Mouse (Mus musculus) neural tube, embryonic 15.5 days (tissue): ENCODE data around the gene Nfkbib. TPM values are rescaled to one million over a fixed set of nuclear protein-coding genes. Genes with fewer than 3 reads are reported as not detected.

Experiments used
- ATAC-seq: fragments of 200-750 bp; cut with Nextera tagmentation; 2 replicates; pipeline ENCODE4 v1.8.0; 2017; ENCODE audit warnings: mild to moderate bottlenecking, moderate TSS enrichment, moderate library complexity; ENCODE audit not compliant: low FRiP score
- H3K27ac ChIP-seq: fragments of 300-500 bp; sonication (generic); replicated peaks from 2 replicates; pipeline ENCODE4 v1.5.1; 2015; ENCODE audit warnings: mild to moderate bottlenecking, inconsistent platforms
- H3K27me3 ChIP-seq: fragments of 300-500 bp; sonication (generic); replicated peaks from 2 replicates; pipeline ENCODE4 v1.6.1; 2015; ENCODE audit warnings: inconsistent platforms
- H3K36me3 ChIP-seq: fragments of 300-500 bp; sonication (generic); 2 replicates; pipeline ENCODE4 v1.6.1; 2015; ENCODE audit warnings: inconsistent platforms
- H3K4me1 ChIP-seq: fragments of 300-500 bp; sonication (generic); 2 replicates; pipeline ENCODE4 v1.6.1; 2015; ENCODE audit warnings: inconsistent platforms
- H3K4me2 ChIP-seq: fragments of 300-500 bp; sonication (generic); 2 replicates; pipeline ENCODE4 v1.6.1; 2015; ENCODE audit warnings: inconsistent platforms, mild to moderate bottlenecking, moderate library complexity
- H3K4me3 ChIP-seq: fragments of 300-500 bp; sonication (generic); replicated peaks from 2 replicates; pipeline ENCODE4 v1.5.1; 2015; ENCODE audit warnings: mild to moderate bottlenecking, inconsistent platforms
- H3K9ac ChIP-seq: fragments of 300-500 bp; sonication (generic); replicated peaks from 2 replicates; pipeline ENCODE4 v1.6.1; 2015; ENCODE audit warnings: mild to moderate bottlenecking, inconsistent platforms
- H3K9me3 ChIP-seq: fragments of 300-500 bp; sonication (generic); replicated peaks from 2 replicates; pipeline ENCODE4 v1.6.1; 2016; ENCODE audit warnings: inconsistent platforms
- WGBS: fragments of 180-500 bp; shearing (Covaris S2); methylation state at CpG from one replicate; pipeline ENCODE4 v1.1.7; 2015; ENCODE audit warnings: mixed read lengths; 5-methylcytosine and 5-hydroxymethylcytosine counted together
- polyA plus RNA-seq: library from polyadenylated mRNA; unstranded; fragments of >200 nt; fragmentation: Nextera tagmentation; extraction: Ambion mirVana; gene quantifications from 2 replicates; pipeline ENCODE4 v1.2.1, GENCODE M21; 2015

The Nfkbib gene
- polyA plus RNA-seq, 1 experiment from 2014 or later, result 77.6 TPM

GRCm38 (mm10) chr7:28765211-28765610 is 2.1 kb downstream of the Nfkbib start:
- peaks cover 27% of the 10 kb centered on the region for H3K36me3 ChIP-seq
- 0 out of 2 replicates have a peak overlapping the region, but pooled peaks have one; percentile 66 for H3K9ac ChIP-seq
- peaks cover 39% of the 10 kb centered on the region for H3K4me1 ChIP-seq
- H3K4me3 ChIP-seq, result peak overlapping the region; percentile 69
- peak overlapping the region; percentile 70 for H3K4me2 ChIP-seq
- no peak overlapping the region for H3K27ac ChIP-seq
- H3K9me3 ChIP-seq, result no peaks in the 10 kb centered on the region
- WGBS, result 88% methylated on average over 6 of the region's 6 CpGs
- no peaks in the 10 kb centered on the region for H3K27me3 ChIP-seq
- no peak for ATAC-seq

GRCm38 (mm10) chr7:28761907-28762306 is 5.4 kb downstream of the Nfkbib start:
- no peak overlapping the region for H3K4me2 ChIP-seq
- WGBS, result 93% methylated on average over 9 of the region's 9 CpGs
- peaks cover 46% of the 10 kb centered on the region for H3K36me3 ChIP-seq
- H3K4me1 ChIP-seq, result peaks cover 16% of the 10 kb centered on the region
- ATAC-seq, result no peak
- no peak overlapping the region for H3K4me3 ChIP-seq
- no peak overlapping the region for H3K9ac ChIP-seq
- H3K27ac ChIP-seq, result no peak overlapping the region
- H3K9me3 ChIP-seq, result no peaks in the 10 kb centered on the region
- H3K27me3 ChIP-seq, result peaks cover under 1% of the 10 kb centered on the region; the same call in 1 of the 2 replicates

GRCm38 (mm10) chr7:28758623-28759022 is 8.7 kb downstream of the Nfkbib start:
- H3K9me3 ChIP-seq, result no peaks in the 10 kb centered on the region
- H3K4me3 ChIP-seq, result no peak overlapping the region
- WGBS, result 81% methylated on average over 13 of the region's 13 CpGs
- H3K36me3 ChIP-seq, result peaks cover 46% of the 10 kb centered on the region
- no peak overlapping the region for H3K27ac ChIP-seq
- no peak for ATAC-seq
- no peak overlapping the region for H3K4me2 ChIP-seq
- no peak overlapping the region for H3K9ac ChIP-seq
- peaks cover 9% of the 10 kb centered on the region for H3K4me1 ChIP-seq
- peaks cover 16% of the 10 kb centered on the region for H3K27me3 ChIP-seq

GRCm38 (mm10) chr7:28756079-28756478 is 11.2 kb downstream of the Nfkbib start, which contains the start of gene Ccer2:
Gene Ccer2 (plus strand): TSS chr7:28756174.
- peaks cover 9% of the 10 kb centered on the region for H3K4me1 ChIP-seq
- no peaks in the 10 kb centered on the region for H3K9me3 ChIP-seq
- ATAC-seq, result no peak
- peaks cover 16% of the 10 kb centered on the region for H3K27me3 ChIP-seq
- H3K36me3 ChIP-seq, result peaks cover 32% of the 10 kb centered on the region
- 5% methylated on average over 17 of the region's 17 CpGs for WGBS
- H3K4me2 ChIP-seq, result peak within 1 kb of the TSS; percentile 54
- H3K9ac ChIP-seq, result peak within 1 kb of the TSS; percentile 24; the same call in 1 of the 2 replicates
- H3K4me3 ChIP-seq, result peak within 1 kb of the TSS; percentile 20
- H3K27ac ChIP-seq, result no peak within 1 kb of the TSS

- Histone ChIP-seq H3K9ac (no peak overlapping the region), H3K27me3 (no peaks in the 10 kb centered on the region), H3K27ac (no peak overlapping the region), H3K4me1 (no peaks in the 10 kb centered on the region), H3K4me2 (no peak overlapping the region), H3K9me3 (no peaks in the 10 kb centered on the region), H3K36me3 (peaks cover 14% of the 10 kb centered on the region), H3K4me3 (no peak overlapping the region)
- WGBS, result 96% methylated on average over 7 of the region's 7 CpGs
- ATAC-seq, result no peak
These were observed 17.4 kb downstream of the Nfkbib start for GRCm38 (mm10) chr7:28749935-28750334.

- Histone ChIP-seq H3K9me3 (no peaks in the 10 kb centered on the region), H3K4me2 (peak within 1 kb of the TSS; percentile 89), H3K4me1 (peaks cover 26% of the 10 kb centered on the region), H3K36me3 (peaks cover 32% of the 10 kb centered on the region), H3K4me3 (peak within 1 kb of the TSS; percentile 91), H3K9ac (peak within 1 kb of the TSS; percentile 79), H3K27me3 (no peaks in the 10 kb centered on the region), H3K27ac (peak within 1 kb of the TSS; percentile 95)
- ATAC-seq, result peak; percentile 99
- under 1% methylated on average over 39 of the region's 39 CpGs for WGBS
These were observed 25.4 kb downstream of the Nfkbib start, which contains the start of the genes Mrps12 and Sars2 for GRCm38 (mm10) chr7:28741709-28742438. Gene Mrps12 (minus strand): TSS chr7:28741820. Gene Sars2 (plus strand): TSS chr7:28741992.

- Histone ChIP-seq H3K27me3 (no peaks in the 10 kb centered on the region), H3K27ac (peak overlapping the region; percentile 95), H3K4me3 (peak overlapping the region; percentile 91), H3K4me2 (peak overlapping the region; percentile 89), H3K4me1 (peaks cover 26% of the 10 kb centered on the region), H3K36me3 (peaks cover 32% of the 10 kb centered on the region), H3K9ac (peak overlapping the region; percentile 74), H3K9me3 (no peaks in the 10 kb centered on the region)
- WGBS, result 3% methylated on average over 13 of the region's 13 CpGs
- ATAC-seq, result peak; percentile 21
These were observed 26.0 kb downstream of the Nfkbib start for GRCm38 (mm10) chr7:28741368-28741708.

- Histone ChIP-seq H3K4me1 (peaks cover 26% of the 10 kb centered on the region), H3K9ac (peak overlapping the region; percentile 74), H3K9me3 (no peaks in the 10 kb centered on the region), H3K27me3 (no peaks in the 10 kb centered on the region), H3K27ac (peak overlapping the region; percentile 95), H3K4me2 (peak overlapping the region; percentile 89), H3K4me3 (peak overlapping the region; percentile 91), H3K36me3 (peaks cover 32% of the 10 kb centered on the region)
- ATAC-seq, result no peak
- WGBS, result 45% methylated on average over 9 of the region's 9 CpGs
These were observed 26.4 kb downstream of the Nfkbib start for GRCm38 (mm10) chr7:28740949-28741348.

GRCm38 (mm10) chr7:28739829-28740228 is 27.5 kb downstream of the Nfkbib start:
- WGBS, result 94% methylated on average over 21 of the region's 21 CpGs
- no peaks in the 10 kb centered on the region for H3K9me3 ChIP-seq
- H3K27ac ChIP-seq, result no peak overlapping the region
- H3K4me3 ChIP-seq, result no peak overlapping the region
- no peak for ATAC-seq
- H3K27me3 ChIP-seq, result no peaks in the 10 kb centered on the region
- H3K36me3 ChIP-seq, result peaks cover 26% of the 10 kb centered on the region
- H3K4me1 ChIP-seq, result peaks cover 26% of the 10 kb centered on the region
- no peak overlapping the region for H3K9ac ChIP-seq
- no peak overlapping the region for H3K4me2 ChIP-seq

- no peak for ATAC-seq
- H3K4me3 ChIP-seq, result no peak overlapping the region
- H3K27me3 ChIP-seq, result peaks cover 11% of the 10 kb centered on the region
- H3K27ac ChIP-seq, result no peak overlapping the region
- H3K9me3 ChIP-seq, result no peaks in the 10 kb centered on the region
- H3K9ac ChIP-seq, result no peak overlapping the region
- no peak overlapping the region for H3K4me2 ChIP-seq
- peaks cover 23% of the 10 kb centered on the region for H3K36me3 ChIP-seq
- WGBS, result 83% methylated on average over 6 of the region's 6 CpGs
- peaks cover 22% of the 10 kb centered on the region for H3K4me1 ChIP-seq
These were observed 31.6 kb downstream of the Nfkbib start for GRCm38 (mm10) chr7:28735701-28736100.

- ATAC-seq, result peak; percentile 38
- Histone ChIP-seq H3K9ac (no peak overlapping the region), H3K4me1 (peaks cover 12% of the 10 kb centered on the region), H3K36me3 (peaks cover 10% of the 10 kb centered on the region; the same call in 1 of the 2 replicates), H3K9me3 (no peaks in the 10 kb centered on the region), H3K4me3 (peak overlapping the region; percentile 44), H3K4me2 (peak overlapping the region; percentile 77), H3K27ac (no peak overlapping the region), H3K27me3 (peaks cover 11% of the 10 kb centered on the region)
- 6% methylated on average over 11 of the region's 11 CpGs for WGBS
These were observed 34.1 kb downstream of the Nfkbib start for GRCm38 (mm10) chr7:28733211-28733610.
